Mouse (Mus musculus) limb, embryonic 13.5 days (tissue): ENCODE measurements around the gene R3hdm4. TPM values are rescaled to one million over a fixed set of nuclear protein-coding genes. Genes with fewer than 3 reads are reported as not detected.

Source experiments
- ATAC-seq: fragments of 200-750 bp; cut with Nextera tagmentation; 2 replicates; pipeline ENCODE4 v1.8.0; 2017; ENCODE audit warnings: low read depth, moderate number of reproducible peaks, moderate TSS enrichment; ENCODE audit not compliant: low FRiP score
- H3K27ac ChIP-seq: fragments of 300-500 bp; sonication (generic); 2 replicates; pipeline ENCODE4 v1.5.1; 2015; ENCODE audit warnings: inconsistent platforms, mild to moderate bottlenecking, moderate library complexity
- H3K27me3 ChIP-seq: fragments of 300-500 bp; sonication (generic); 2 replicates; pipeline ENCODE4 v1.6.1; 2015; ENCODE audit warnings: mild to moderate bottlenecking, inconsistent platforms
- H3K36me3 ChIP-seq: fragments of 300-500 bp; sonication (generic); 2 replicates; pipeline ENCODE4 v1.6.1; 2015; ENCODE audit warnings: inconsistent platforms, mild to moderate bottlenecking, moderate library complexity
- H3K4me1 ChIP-seq: fragments of 300-500 bp; sonication (generic); 2 replicates; pipeline ENCODE4 v1.6.1; 2015; ENCODE audit warnings: inconsistent platforms
- H3K4me2 ChIP-seq: fragments of 300-500 bp; sonication (generic); replicated peaks from 2 replicates; pipeline ENCODE4 v1.6.1; 2015; ENCODE audit warnings: inconsistent platforms, mild to moderate bottlenecking, moderate library complexity
- H3K4me3 ChIP-seq: fragments of 300-500 bp; sonication (generic); 2 replicates; pipeline ENCODE4 v1.5.1; 2015; ENCODE audit warnings: moderate library complexity, mild to moderate bottlenecking, inconsistent platforms
- H3K9ac ChIP-seq: fragments of 300-500 bp; sonication (generic); 2 replicates; pipeline ENCODE4 v1.6.1; 2015; ENCODE audit warnings: mild to moderate bottlenecking, inconsistent platforms
- H3K9me3 ChIP-seq: fragments of 300-500 bp; sonication (generic); 2 replicates; pipeline ENCODE4 v1.6.1; 2016; ENCODE audit warnings: inconsistent platforms
- WGBS: fragments of 180-500 bp; shearing (Covaris S2); methylation state at CpG from one replicate; pipeline ENCODE4 v1.1.7; 2015; 5-methylcytosine and 5-hydroxymethylcytosine counted together
- polyA plus RNA-seq: library from polyadenylated mRNA; unstranded; fragments of >200 nt; fragmentation: Nextera tagmentation; extraction: Ambion mirVana; gene quantifications from 2 replicates; pipeline ENCODE4 v1.2.1, GENCODE M21; 2015

R3hdm4 gene
- polyA plus RNA-seq, 1 experiment from 2014 or later, result 186 TPM

DNA sequence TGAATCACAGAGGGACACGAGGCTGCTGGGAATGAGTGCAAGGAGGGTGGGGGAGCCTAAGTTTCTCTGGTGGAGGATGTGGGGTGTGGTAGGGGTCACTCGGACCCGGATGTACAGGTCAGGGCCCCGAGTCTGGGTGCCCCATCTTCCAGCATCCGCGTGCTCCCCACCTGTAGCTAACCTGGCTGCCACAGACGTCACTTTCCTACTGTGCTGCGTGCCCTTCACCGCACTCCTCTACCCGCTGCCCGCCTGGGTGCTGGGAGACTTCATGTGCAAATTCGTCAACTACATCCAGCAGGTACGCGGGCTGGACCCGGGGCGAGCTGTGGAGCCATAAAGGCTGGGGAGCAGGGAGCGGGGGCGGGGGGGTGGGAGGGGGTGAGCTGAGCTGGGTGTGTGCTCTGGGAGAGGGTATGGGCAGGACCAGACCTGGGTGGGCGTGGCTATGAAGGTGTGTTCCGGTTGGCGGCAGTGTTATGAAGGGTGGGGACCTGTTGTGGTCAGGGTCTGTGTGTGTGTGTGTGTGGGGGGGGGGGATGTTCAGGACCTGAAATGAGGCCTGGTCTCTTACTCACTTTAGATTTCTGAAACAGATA lies 1.7 kb downstream of the R3hdm4 start:
- ATAC-seq, result no peak
- peak overlapping the region; percentile 51 for H3K9ac ChIP-seq
- H3K27me3 ChIP-seq, result peaks cover 72% of the 10 kb centered on the region
- peak overlapping the region; percentile 51 for H3K4me2 ChIP-seq
- peaks cover 60% of the 10 kb centered on the region for H3K4me1 ChIP-seq
- H3K27ac ChIP-seq, result no peak overlapping the region
- peaks cover 4% of the 10 kb centered on the region; the same call in 1 of the 2 replicates for H3K9me3 ChIP-seq
- WGBS, result 3% methylated on average over 21 of the region's 21 CpGs
- no peaks in the 10 kb centered on the region for H3K36me3 ChIP-seq
- peak overlapping the region; percentile 76 for H3K4me3 ChIP-seq

DNA sequence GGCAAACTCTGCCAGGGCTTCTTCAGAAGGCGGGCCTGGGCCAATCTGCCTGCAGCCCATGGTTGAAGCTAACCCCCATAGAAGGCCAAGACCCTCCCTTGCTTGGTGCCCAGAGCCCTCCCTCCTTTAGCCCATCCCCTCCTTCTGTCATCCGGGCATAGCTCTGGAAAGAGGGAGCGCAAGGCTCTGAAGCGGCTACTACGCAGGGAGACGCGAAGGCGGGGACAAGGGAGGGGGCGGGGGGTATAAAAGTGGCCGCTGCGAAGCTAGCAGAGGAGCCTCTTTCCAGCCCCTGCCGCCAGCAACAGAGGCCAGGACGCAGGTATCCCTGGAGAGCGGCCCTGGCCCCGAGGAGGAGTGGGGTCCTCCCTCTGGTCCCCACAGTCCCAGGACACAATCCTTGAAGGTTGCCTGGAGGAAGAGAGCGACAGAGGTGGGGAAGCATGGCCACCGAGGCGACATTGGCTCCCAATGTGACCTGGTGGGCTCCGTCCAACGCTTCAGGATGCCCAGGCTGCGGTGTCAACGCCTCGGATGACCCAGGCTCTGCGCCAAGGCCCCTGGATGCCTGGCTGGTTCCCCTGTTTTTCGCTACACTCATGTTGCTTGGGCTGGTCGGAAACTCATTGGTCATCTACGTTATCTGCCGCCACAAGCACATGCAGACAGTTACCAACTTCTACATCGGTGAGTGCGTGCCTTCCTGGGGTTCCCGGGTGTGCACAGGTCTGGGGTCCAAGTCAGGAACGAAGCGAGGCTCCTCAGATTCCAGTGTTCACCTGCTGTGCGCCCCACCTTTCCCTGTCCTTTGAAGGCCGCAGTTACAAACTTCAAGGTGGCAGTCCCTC lies 2.6 kb downstream of the R3hdm4 start:
- Histone ChIP-seq H3K4me1 (peaks cover 64% of the 10 kb centered on the region), H3K4me2 (peak overlapping the region; percentile 99), H3K4me3 (peak overlapping the region; percentile 76), H3K27ac (no peak overlapping the region), H3K9me3 (peaks cover 4% of the 10 kb centered on the region; the same call in 1 of the 2 replicates), H3K9ac (peak overlapping the region; percentile 50), H3K36me3 (peaks cover under 1% of the 10 kb centered on the region), H3K27me3 (peaks cover 63% of the 10 kb centered on the region)
- no peak for ATAC-seq
- WGBS, result 4% methylated on average over 35 of the region's 35 CpGs

DNA sequence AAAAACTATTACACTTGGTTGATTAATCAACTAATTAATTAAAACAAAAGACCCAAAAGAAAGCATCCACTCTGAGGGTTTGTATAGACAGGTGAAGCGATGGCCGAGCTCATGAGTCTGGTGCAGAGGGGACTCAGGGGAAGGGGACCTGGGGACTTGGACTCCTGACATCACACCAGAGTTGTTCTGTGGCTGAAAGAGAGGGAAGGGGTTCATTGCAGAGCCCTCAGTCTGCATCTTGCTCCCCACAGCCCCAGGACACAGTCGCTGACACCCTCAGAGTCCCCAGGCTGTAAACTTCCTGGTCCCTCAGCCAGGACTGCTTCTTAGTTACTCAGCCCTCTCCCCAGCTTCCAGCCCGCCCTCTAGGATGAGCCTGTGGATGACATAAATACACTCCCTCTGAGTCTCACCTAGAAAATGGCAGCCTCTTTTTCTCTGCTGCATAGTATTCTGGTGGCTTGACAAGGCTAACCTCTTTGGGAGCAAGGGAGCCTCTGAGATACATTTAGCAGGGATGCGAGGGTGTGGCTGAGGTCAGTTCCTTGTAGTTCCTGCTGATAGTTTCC lies 3.4 kb downstream of the R3hdm4 start:
- WGBS, result 68% methylated on average over 5 of the region's 5 CpGs
- peak overlapping the region; percentile 95 for H3K9ac ChIP-seq

DNA sequence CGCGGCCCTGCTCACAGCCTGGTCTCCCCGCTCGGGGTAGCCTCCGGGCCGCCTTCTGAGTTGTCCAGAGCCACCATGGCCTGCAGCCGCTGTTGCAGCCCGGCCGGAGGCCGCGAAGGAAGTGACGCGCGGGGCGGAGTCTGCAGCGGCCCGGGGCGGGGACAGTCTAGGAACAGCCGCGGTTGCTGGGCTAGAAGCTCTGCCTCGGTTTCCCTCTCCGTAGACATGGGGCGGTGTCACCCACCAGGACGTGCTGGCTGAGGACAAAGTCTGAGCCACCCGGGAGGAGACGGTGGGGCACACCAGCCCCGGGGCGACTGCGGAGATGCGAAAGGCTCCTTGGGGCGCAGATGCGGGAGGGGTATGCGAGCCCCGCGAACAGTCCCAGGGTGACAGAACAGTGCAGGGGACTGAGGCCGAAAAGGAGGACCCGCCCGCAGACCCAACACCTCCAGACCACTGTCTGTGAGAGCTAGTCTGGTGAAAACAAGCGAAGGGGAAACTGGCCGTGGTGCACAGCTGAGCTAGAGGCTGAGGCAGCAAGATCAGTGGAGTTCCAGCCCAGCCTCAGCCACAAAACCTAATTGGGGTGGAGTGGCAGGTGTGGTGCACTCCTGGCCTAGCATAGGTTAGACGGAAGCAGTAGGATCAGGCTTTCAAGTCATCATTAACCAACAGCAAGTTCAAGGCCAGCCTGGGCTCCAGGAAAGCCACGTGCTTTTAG lies 4.0 kb downstream of the R3hdm4 start, which contains the start of gene Kiss1r:
Gene Kiss1r (plus strand): TSS at position 164 of the 724 bp plus-strand sequence.
- H3K4me1 ChIP-seq, result peaks cover 64% of the 10 kb centered on the region
- peak; percentile 81 for ATAC-seq

More for the DNA sequence above, 3.4 kb downstream of the R3hdm4 start:
- H3K4me1 ChIP-seq, result peaks cover 64% of the 10 kb centered on the region
- peak overlapping the region; percentile 76 for H3K4me3 ChIP-seq
- peak overlapping the region; percentile 99 for H3K4me2 ChIP-seq
- no peak for ATAC-seq
- H3K27me3 ChIP-seq, result peaks cover 55% of the 10 kb centered on the region
- peaks cover 4% of the 10 kb centered on the region; the same call in 1 of the 2 replicates for H3K9me3 ChIP-seq
- peaks cover 9% of the 10 kb centered on the region for H3K36me3 ChIP-seq
- no peak overlapping the region for H3K27ac ChIP-seq

DNA sequence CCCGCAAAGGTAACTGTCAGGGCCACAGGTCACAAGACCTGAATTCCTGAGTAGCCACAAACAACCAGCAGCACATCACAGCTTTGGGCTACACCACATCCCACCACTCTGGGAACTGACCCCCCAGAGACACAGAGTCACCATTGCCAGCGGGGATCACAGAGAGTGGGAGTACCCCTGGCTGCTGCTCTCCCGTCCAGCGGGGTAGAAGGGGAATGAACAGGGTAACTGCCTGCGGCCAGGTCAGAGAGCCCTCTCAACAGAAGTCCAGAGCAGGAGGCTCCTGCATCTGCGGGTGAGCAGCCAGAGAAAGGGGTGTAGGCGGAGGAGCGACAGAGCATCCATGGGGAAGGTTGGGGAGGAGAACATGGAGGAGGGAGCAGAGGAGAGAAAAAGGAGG lies 4.9 kb downstream of the R3hdm4 start:
- peak overlapping the region; percentile 95 for H3K9ac ChIP-seq
- H3K36me3 ChIP-seq, result peaks cover 24% of the 10 kb centered on the region
- H3K4me1 ChIP-seq, result peaks cover 56% of the 10 kb centered on the region
- ATAC-seq, result no peak
- H3K4me3 ChIP-seq, result peak overlapping the region; percentile 76
- H3K27me3 ChIP-seq, result peaks cover 39% of the 10 kb centered on the region
- H3K27ac ChIP-seq, result no peak overlapping the region; the same call in 1 of the 2 replicates
- peak overlapping the region; percentile 99 for H3K4me2 ChIP-seq
- 4% methylated on average over 8 of the region's 8 CpGs for WGBS
- no peaks in the 10 kb centered on the region for H3K9me3 ChIP-seq

More for the DNA sequence above, 4.0 kb downstream of the R3hdm4 start, which contains the start of gene Kiss1r:
- Histone ChIP-seq H3K9me3 (no peaks in the 10 kb centered on the region), H3K36me3 (peaks cover 16% of the 10 kb centered on the region), H3K4me3 (peak within 1 kb of the TSS; percentile 76), H3K9ac (peak within 1 kb of the TSS; percentile 95), H3K27me3 (peaks cover 48% of the 10 kb centered on the region), H3K4me2 (peak within 1 kb of the TSS; percentile 99), H3K27ac (peak within 1 kb of the TSS; percentile 75; the same call in 1 of the 2 replicates)
- 2% methylated on average over 41 of the region's 42 CpGs for WGBS

DNA sequence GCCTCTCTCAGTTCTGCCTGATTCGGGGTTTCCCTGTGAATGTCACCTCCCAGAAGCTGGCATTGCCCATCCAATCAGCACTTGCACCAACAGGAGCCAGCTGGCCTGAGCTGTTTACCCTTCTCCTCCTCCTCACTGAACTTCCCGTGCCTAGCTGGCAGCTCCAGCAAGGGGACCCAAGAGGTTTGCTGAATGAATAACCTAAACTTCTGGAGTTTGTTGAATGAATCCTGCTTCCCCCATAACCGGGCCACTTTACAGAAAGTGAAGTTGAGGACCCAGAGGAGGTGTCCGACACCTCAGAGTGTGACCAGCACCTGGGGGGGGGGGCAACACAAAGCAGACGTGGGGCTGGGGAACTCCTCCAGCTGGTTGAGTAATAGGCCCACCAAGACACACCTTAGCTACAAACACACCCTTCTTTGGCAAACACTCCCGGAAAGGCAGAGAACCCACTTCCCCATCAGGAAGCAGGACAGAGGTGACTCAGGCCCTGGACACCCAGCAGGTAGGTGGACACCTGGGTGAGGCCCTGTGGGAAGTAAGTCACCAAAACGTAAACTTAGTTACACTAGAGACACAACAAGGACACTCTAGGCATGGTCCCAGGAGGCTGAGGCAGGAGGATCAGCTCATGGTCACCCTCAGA lies 5.9 kb downstream of the R3hdm4 start:
- H3K9ac ChIP-seq, result peak overlapping the region; percentile 95
- peaks cover 29% of the 10 kb centered on the region for H3K27me3 ChIP-seq
- H3K9me3 ChIP-seq, result no peaks in the 10 kb centered on the region
- ATAC-seq, result no peak
- H3K36me3 ChIP-seq, result peaks cover 33% of the 10 kb centered on the region
- H3K4me2 ChIP-seq, result peak overlapping the region; percentile 99
- H3K4me3 ChIP-seq, result peak overlapping the region; percentile 76
- no peak overlapping the region for H3K27ac ChIP-seq
- peaks cover 48% of the 10 kb centered on the region for H3K4me1 ChIP-seq
- 67% methylated on average over 7 of the region's 7 CpGs for WGBS

DNA sequence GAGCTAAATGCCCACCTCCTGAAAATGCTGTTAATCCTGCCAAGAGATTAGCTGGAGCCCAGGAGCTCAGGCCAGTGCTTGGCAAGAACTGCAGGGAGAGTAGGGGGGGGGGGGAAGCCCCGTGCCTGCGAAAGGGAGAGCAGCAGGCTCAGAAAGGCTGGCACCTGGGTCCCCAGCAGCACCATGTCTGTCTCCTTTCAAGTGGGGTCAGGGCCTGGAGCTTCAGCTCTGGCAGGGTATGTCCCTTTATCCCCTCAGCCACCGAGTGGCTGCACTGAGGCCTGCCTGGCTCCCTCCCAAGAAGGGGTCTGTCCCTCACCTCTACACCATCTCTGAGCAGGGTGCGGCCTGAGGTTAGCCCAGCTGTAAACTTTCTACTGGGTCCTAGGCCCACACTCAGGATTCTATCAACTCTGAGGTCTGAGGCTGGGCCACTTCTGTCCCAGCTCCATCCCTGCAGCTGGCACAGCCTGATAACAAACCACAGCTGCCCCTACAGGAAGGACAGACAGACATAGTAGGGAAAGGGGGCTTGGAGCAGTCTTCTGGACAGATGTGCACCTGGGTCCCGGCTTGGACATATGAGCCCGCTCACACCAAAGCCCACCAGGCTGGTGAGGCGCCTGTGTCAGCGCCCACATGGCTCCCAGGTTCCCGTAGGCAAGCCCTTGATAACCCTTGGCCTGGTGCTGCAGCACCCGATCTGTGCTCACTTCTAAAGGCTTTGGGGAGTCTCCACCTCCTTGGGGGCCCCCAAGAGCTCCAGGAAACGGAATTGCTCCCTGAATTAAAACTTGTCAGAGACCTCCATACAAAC lies 6.7 kb downstream of the R3hdm4 start:
- Histone ChIP-seq H3K36me3 (peaks cover 33% of the 10 kb centered on the region), H3K4me1 (peaks cover 45% of the 10 kb centered on the region), H3K9me3 (no peaks in the 10 kb centered on the region), H3K9ac (peak overlapping the region; percentile 95), H3K4me3 (no peak overlapping the region), H3K27me3 (peaks cover 22% of the 10 kb centered on the region), H3K4me2 (peak overlapping the region; percentile 99; the same call in 1 of the 2 replicates), H3K27ac (no peak overlapping the region)
- 70% methylated on average over 10 of the region's 11 CpGs for WGBS
- ATAC-seq, result no peak

DNA sequence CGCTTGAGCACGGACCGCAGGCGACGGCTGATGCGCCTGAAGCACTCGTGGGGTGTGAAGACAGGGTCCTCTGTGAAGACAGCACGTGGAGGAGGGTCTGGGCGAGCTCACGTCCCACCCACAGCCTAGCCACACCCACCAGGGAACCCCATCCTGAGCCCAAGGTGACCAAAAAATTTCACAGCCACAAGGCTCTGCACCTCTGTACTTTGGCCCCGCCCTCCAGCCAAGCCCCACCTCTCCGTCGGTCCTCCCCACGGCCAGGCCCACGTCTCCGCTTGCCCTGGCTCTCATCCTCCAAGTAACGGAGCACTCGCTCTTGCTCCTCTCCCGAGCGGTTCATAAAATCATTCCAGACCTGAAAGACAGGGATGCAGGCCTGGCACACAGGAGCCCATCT lies 8.6 kb downstream of the R3hdm4 start:
- WGBS, result 60% methylated on average over 20 of the region's 20 CpGs
- H3K4me1 ChIP-seq, result peaks cover 38% of the 10 kb centered on the region
- H3K9me3 ChIP-seq, result no peaks in the 10 kb centered on the region
- H3K9ac ChIP-seq, result 0 out of 2 replicates have a peak overlapping the region, but pooled peaks have one; percentile 45
- peaks cover 33% of the 10 kb centered on the region for H3K36me3 ChIP-seq
- no peak for ATAC-seq
- H3K4me3 ChIP-seq, result no peak overlapping the region
- peaks cover 3% of the 10 kb centered on the region for H3K27me3 ChIP-seq
- H3K27ac ChIP-seq, result no peak overlapping the region
- H3K4me2 ChIP-seq, result no peak overlapping the region

DNA sequence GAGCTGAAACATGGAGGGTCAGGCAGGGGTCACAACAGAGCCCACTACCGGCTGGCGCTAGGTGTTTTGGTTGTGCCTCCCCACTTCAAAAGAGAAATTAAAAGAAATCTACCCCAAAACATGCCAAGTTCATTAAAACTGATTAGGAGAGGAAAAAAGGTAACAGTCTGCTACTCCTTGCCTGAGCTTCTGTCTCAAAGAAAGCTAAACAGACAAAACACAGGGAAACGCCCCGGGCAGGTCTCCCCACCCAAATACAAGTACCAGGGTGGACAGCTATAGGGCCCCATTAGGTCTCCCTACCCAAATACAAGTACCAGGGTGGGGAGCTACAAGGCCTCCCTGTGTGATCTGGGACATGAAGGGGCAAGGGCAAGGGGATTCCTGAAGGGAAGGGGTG lies 10.5 kb downstream of the R3hdm4 start, which contains the start of gene Gm26602:
Gene Gm26602 (plus strand): TSS at position 301 of the 400 bp plus-strand sequence.
- Histone ChIP-seq H3K4me3 (no peak within 1 kb of the TSS), H3K9me3 (no peaks in the 10 kb centered on the region), H3K27me3 (no peaks in the 10 kb centered on the region), H3K4me1 (peaks cover 29% of the 10 kb centered on the region), H3K4me2 (peak within 1 kb of the TSS; percentile 54), H3K36me3 (peaks cover 51% of the 10 kb centered on the region), H3K9ac (no peak within 1 kb of the TSS; the same call in 1 of the 2 replicates), H3K27ac (no peak within 1 kb of the TSS)
- ATAC-seq, result no peak
- 89% methylated on average over 4 of the region's 4 CpGs for WGBS

DNA sequence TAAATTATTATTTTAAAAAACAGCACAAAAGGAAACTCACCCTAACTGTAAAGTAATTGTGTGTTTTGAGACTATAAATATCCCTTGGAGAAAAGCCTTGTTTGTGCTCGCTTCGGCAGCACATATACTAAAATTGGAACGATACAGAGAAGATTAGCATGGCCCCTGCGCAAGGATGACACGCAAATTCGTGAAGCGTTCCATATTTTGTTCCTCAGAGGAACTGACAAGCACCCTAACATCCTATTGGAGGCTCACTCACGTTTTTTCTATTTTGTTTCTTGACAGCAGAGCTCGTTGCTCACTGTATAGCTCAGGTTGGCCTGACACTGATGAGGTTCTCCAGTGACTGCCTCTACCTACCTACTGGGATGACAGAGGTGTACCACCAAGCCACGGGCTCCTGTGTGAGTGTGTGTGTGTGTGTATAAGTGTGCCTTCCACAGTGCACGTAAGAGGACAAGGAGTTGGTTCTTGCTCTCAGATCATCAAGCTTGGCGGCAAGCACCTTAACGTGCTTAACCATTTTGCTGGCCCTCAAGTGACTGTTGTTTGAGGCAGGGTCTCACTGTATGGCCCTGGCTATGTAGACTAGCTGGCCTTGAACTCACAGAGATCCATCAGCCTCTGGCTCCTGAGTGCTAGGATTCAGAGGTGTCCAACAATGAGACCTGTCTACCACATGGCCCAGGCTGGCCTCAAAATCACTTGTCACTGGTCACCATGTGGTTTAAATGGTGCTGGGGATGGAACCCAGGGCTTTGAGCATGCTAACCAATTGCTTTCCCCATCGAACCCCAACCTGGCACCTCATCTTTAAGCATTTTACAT lies 11.7 kb downstream of the R3hdm4 start:
- 24% methylated on average over 14 of the region's 14 CpGs for WGBS
- peak; percentile 38; the same call in 1 of the 2 replicates for ATAC-seq
- H3K4me3 ChIP-seq, result peak overlapping the region; percentile 64

More for the DNA sequence above, 11.7 kb downstream of the R3hdm4 start:
- peaks cover 16% of the 10 kb centered on the region for H3K4me1 ChIP-seq
- H3K27ac ChIP-seq, result peak overlapping the region; percentile 63; the same call in 1 of the 2 replicates
- no peaks in the 10 kb centered on the region for H3K27me3 ChIP-seq
- peak overlapping the region; percentile 54 for H3K4me2 ChIP-seq
- peaks cover 63% of the 10 kb centered on the region for H3K36me3 ChIP-seq
- no peaks in the 10 kb centered on the region for H3K9me3 ChIP-seq
- peak overlapping the region; percentile 53 for H3K9ac ChIP-seq
